Mouse (Mus musculus) heart, embryonic 14.5 days (tissue): ENCODE results near the gene Pycard. TPM values are rescaled to one million over a fixed set of nuclear protein-coding genes. Genes with fewer than 3 reads are reported as not detected.
"Not testable (repeated sequence)": the region's sequence is repeated elsewhere in the genome, so short reads cannot be mapped to it uniquely, and the experiment has no call there.

Source experiments
- ATAC-seq: fragments of 200-750 bp; cut with Nextera tagmentation; 2 replicates; pipeline ENCODE4 v1.8.0; 2017; ENCODE audit warnings: low read depth, moderate TSS enrichment; ENCODE audit not compliant: insufficient number of reproducible peaks, insufficient read depth, low FRiP score
- H3K27ac ChIP-seq, 2 experiments: fragments of 200-500 bp in 1 of 2; fragments of 300-500 bp in 1 of 2; sonication (generic) in 1 of 2; replicated peaks in 1 of 2; 2 replicates each; pipeline ENCODE4 v1.5.1; 2012 to 2014; ENCODE audit warnings: low read depth in 2 of 2, low read length in 2 of 2, control low read depth in 1 of 2, mild to moderate bottlenecking in 1 of 2, mixed read lengths in 1 of 2; ENCODE audit not compliant: control insufficient read depth in 1 of 2, insufficient read depth in 1 of 2
- H3K27me3 ChIP-seq: fragments of 300-500 bp; sonication (generic); 2 replicates; pipeline ENCODE4 v1.6.1; 2014; ENCODE audit warnings: mild to moderate bottlenecking, low read length, control low read depth; ENCODE audit not compliant: control insufficient read depth, insufficient read depth
- H3K36me3 ChIP-seq: fragments of 300-500 bp; sonication (generic); 2 replicates; pipeline ENCODE4 v1.6.1; 2014; ENCODE audit warnings: mild to moderate bottlenecking, control low read depth, low read length, mixed read lengths; ENCODE audit not compliant: control insufficient read depth, insufficient read depth
- H3K4me1 ChIP-seq, 2 experiments: fragments of 200-500 bp in 1 of 2; fragments of 300-500 bp in 1 of 2; sonication (generic) in 1 of 2; 2 replicates each; pipeline ENCODE4 v1.6.1; 2012 to 2014; ENCODE audit warnings: low read length in 2 of 2, control low read depth in 1 of 2, mixed read lengths in 1 of 2; ENCODE audit not compliant: control insufficient read depth in 2 of 2, insufficient read depth in 2 of 2
- H3K4me2 ChIP-seq: fragments of 300-500 bp; sonication (generic); 2 replicates; pipeline ENCODE4 v1.6.1; 2014; ENCODE audit warnings: mild to moderate bottlenecking, low read length
- H3K4me3 ChIP-seq, 2 experiments: fragments of 200-500 bp in 1 of 2; fragments of 300-500 bp in 1 of 2; sonication (generic) in 1 of 2; 2 replicates each; pipeline ENCODE4 v1.5.1; 2012 to 2014; ENCODE audit warnings: low read length in 2 of 2, mild to moderate bottlenecking in 2 of 2, control low read depth in 1 of 2, low read depth in 1 of 2, moderate library complexity in 1 of 2; ENCODE audit not compliant: control insufficient read depth in 1 of 2, insufficient read depth in 1 of 2
- H3K9ac ChIP-seq: fragments of 300-500 bp; sonication (generic); 2 replicates; pipeline ENCODE4 v1.6.1; 2014; ENCODE audit warnings: mild to moderate bottlenecking, low read length
- H3K9me3 ChIP-seq: fragments of 300-500 bp; sonication (generic); 2 replicates; pipeline ENCODE4 v1.6.1; 2016; ENCODE audit warnings: low read length, control low read depth; ENCODE audit not compliant: control insufficient read depth
- WGBS: fragments of 180-500 bp; shearing (Covaris S2); extraction: QIAGEN DNeasy Blood & Tissue Kit; methylation state at CpG from one replicate; pipeline ENCODE4 v1.1.7; 2014; 5-methylcytosine and 5-hydroxymethylcytosine counted together
- polyA plus RNA-seq: library from polyadenylated mRNA; unstranded; fragments of >200 nt; fragmentation: Nextera tagmentation; extraction: Ambion mirVana; gene quantifications from 2 replicates; pipeline ENCODE4 v1.2.1, GENCODE M21; 2014

Pycard gene
- polyA plus RNA-seq, 1 experiment from 2014 or later: 59.9 TPM

GRCm38 (mm10) chr7:127952864-127953581 is 40.6 kb downstream of the Pycard start:
- WGBS: 32% methylated on average over 13 of the region's 13 CpGs
- ATAC-seq: no peak
- Histone ChIP-seq H3K36me3 (no peaks in the 10 kb centered on the region), H3K4me1 (no peaks in the 10 kb centered on the region), H3K4me3 (no peak overlapping the region), H3K9me3 (no peaks in the 10 kb centered on the region), H3K9ac (no peak overlapping the region), H3K4me2 (no peak overlapping the region), H3K27ac (no peak overlapping the region), H3K27me3 (no peaks in the 10 kb centered on the region)

DNA sequence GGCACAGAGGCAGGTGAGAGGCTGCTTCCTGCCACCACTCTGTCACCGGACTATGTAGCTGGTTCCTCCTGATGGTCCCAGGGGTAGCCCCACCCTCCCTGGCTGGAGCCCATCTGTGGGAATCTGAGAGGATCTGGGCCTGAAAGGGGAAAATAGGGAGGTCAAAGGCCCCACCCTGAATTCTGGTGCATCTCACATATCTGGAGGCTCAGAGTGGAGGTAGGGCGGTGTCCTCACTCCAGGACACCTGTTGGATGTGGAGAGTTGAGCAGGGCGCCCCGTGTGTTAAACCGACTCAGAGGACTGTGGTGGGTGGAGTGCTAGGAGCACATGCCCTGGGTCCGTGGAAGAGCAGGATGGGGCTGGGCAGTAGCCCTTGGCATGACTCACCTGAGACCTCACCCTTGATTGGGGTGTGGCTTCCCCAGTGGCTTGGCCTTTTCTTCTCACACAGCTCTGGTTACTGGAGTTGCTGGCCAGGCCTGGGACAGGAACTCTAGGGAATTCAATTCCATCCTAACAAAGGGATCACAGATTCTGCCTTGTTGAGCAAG is 47.1 kb downstream of the Pycard start, which contains the start of gene Prss36:
Gene Prss36, minus strand, starts transcription at position 256 of the 554 bp plus-strand sequence.
- no peak within 1 kb of the TSS for H3K4me2 ChIP-seq
- no peaks in the 10 kb centered on the region for H3K36me3 ChIP-seq
- H3K4me3 ChIP-seq: no peak within 1 kb of the TSS
- H3K4me1 ChIP-seq: peaks cover 0 to 3% of the 10 kb centered on the region in 2 experiments; a peak in 1 of 4 replicates
- no peaks in the 10 kb centered on the region for H3K9me3 ChIP-seq
- no peak within 1 kb of the TSS for H3K27ac ChIP-seq
- ATAC-seq: no peak
- H3K9ac ChIP-seq: no peak within 1 kb of the TSS
- H3K27me3 ChIP-seq: peaks cover 28% of the 10 kb centered on the region
- WGBS: 68% methylated on average over 6 of the region's 6 CpGs

- no peak overlapping the region for H3K9ac ChIP-seq
- WGBS: 3% methylated on average over 23 of the region's 23 CpGs
These were observed 49.1 kb downstream of the Pycard start for GRCm38 (mm10) chr7:127944614-127945013.

DNA sequence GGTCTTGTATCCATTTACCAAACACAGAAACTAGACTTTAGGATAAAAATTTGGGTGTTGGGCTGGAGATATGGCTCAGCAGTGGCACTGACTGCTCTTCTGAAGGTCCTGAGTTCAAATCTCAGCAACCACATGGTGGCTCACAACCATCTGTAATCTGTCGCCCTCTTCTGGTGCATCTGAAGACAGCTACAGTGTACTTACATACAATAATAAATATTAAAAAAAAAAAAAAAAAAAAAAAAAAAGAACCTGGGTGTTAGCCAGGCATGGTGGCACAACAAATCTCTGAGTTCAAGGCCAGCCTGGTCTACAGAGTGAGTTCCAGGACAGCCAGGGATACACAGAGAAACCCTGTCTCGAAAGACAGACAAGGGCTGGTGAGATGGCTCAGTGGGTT is 51.6 kb downstream of the Pycard start:
- WGBS: 53% methylated on average over 2 of the region's 2 CpGs
- H3K27ac ChIP-seq, H3K9me3 ChIP-seq, H3K4me2 ChIP-seq, H3K36me3 ChIP-seq, H3K9ac ChIP-seq, ATAC-seq, H3K4me3 ChIP-seq, H3K4me1 ChIP-seq: not testable (repeated sequence)
- H3K27me3 ChIP-seq: peaks cover 28% of the 10 kb centered on the region

More at GRCm38 (mm10) chr7:127944614-127945013, 49.1 kb downstream of the Pycard start:
- peak overlapping the region; percentile 0 to 3; a peak in 2 of 4 replicates for H3K4me3 ChIP-seq
- no peaks in the 10 kb centered on the region for H3K36me3 ChIP-seq
- H3K27ac ChIP-seq: no peak overlapping the region
- ATAC-seq: no peak
- H3K27me3 ChIP-seq: peaks cover 28% of the 10 kb centered on the region
- peaks cover 0 to 3% of the 10 kb centered on the region in 2 experiments; a peak in 1 of 4 replicates for H3K4me1 ChIP-seq
- H3K4me2 ChIP-seq: peak overlapping the region; percentile 26
- H3K9me3 ChIP-seq: no peaks in the 10 kb centered on the region

Other genes with a start within 250 kb of the Pycard start
- 0.93 and 1.5 TPM in 2 replicates for gene Fbxl19, start 249.3 kb downstream of the Pycard start, polyA plus RNA-seq
- 15.7 and 17.7 TPM in 2 replicates for gene Orai3, start 224.1 kb downstream of the Pycard start, polyA plus RNA-seq
- gene Setd1a, start 217.2 kb downstream of the Pycard start, polyA plus RNA-seq: 15.0 and 16.5 TPM in 2 replicates
- gene Gm49388, start 208.3 kb downstream of the Pycard start, polyA plus RNA-seq: not detected in 2 replicates
- 20.4 and 22.2 TPM in 2 replicates for gene Hsd3b7, start 193.3 kb downstream of the Pycard start, polyA plus RNA-seq
- gene Stx4a, start 169.6 kb downstream of the Pycard start, polyA plus RNA-seq: 25.8 and 28.8 TPM in 2 replicates
- gene Stx1b, start 169.3 kb downstream of the Pycard start, polyA plus RNA-seq: 1.0 and 1.2 TPM in 2 replicates
- gene Zfp646, start 117.6 kb downstream of the Pycard start, polyA plus RNA-seq: 8.8 and 8.9 TPM in 2 replicates
- 6.8 and 7.4 TPM in 2 replicates for gene Zfp668, start 117.0 kb downstream of the Pycard start, polyA plus RNA-seq
- 0.66 and 1.3 TPM in 2 replicates for gene Prss53, start 102.9 kb downstream of the Pycard start, polyA plus RNA-seq
- gene Gm21974, start 98.4 kb downstream of the Pycard start, polyA plus RNA-seq: not detected in 2 replicates
- gene Vkorc1, start 98.2 kb downstream of the Pycard start, polyA plus RNA-seq: 121 and 142 TPM in 2 replicates
- 167 and 178 TPM in 2 replicates for gene Bckdk, start 89.8 kb downstream of the Pycard start, polyA plus RNA-seq
- 28.3 and 28.7 TPM in 2 replicates for gene Kat8, start 81.4 kb downstream of the Pycard start, polyA plus RNA-seq
- gene Prss8, start 63.8 kb downstream of the Pycard start, polyA plus RNA-seq: 0.23 and 0.62 TPM in 2 replicates
- 9.2 and 10.1 TPM in 2 replicates for gene Prss36, start 47.1 kb downstream of the Pycard start, polyA plus RNA-seq
- gene Fus, start 26.4 kb downstream of the Pycard start, polyA plus RNA-seq: 40.6 and 41.0 TPM in 2 replicates
- 0.38 and 0.54 TPM in 2 replicates for gene Trim72, start 10.1 kb upstream of the Pycard start, polyA plus RNA-seq
- gene Itgam, start 68.8 kb upstream of the Pycard start, polyA plus RNA-seq: 0.63 and 0.82 TPM in 2 replicates
- not detected in 2 replicates for gene Gm49368, start 68.8 kb upstream of the Pycard start, polyA plus RNA-seq
- 0.14 and 0.35 TPM in 2 replicates for gene Itgax, start 135.7 kb upstream of the Pycard start, polyA plus RNA-seq
- 0.44 and 0.45 TPM in 2 replicates for gene Itgad, start 160.5 kb upstream of the Pycard start, polyA plus RNA-seq
- gene Cox6a2, start 212.5 kb upstream of the Pycard start, polyA plus RNA-seq: 917 and 1,008 TPM in 2 replicates
- 8.2 and 8.5 TPM in 2 replicates for gene Armc5, start 243.5 kb upstream of the Pycard start, polyA plus RNA-seq
- gene 9130023H24Rik, start 244.2 kb upstream of the Pycard start, polyA plus RNA-seq: 6.4 and 7.4 TPM in 2 replicates